Mouse (Mus musculus): ENCODE measurements around the gene Haghl.

Gene Haghl

DNA sequence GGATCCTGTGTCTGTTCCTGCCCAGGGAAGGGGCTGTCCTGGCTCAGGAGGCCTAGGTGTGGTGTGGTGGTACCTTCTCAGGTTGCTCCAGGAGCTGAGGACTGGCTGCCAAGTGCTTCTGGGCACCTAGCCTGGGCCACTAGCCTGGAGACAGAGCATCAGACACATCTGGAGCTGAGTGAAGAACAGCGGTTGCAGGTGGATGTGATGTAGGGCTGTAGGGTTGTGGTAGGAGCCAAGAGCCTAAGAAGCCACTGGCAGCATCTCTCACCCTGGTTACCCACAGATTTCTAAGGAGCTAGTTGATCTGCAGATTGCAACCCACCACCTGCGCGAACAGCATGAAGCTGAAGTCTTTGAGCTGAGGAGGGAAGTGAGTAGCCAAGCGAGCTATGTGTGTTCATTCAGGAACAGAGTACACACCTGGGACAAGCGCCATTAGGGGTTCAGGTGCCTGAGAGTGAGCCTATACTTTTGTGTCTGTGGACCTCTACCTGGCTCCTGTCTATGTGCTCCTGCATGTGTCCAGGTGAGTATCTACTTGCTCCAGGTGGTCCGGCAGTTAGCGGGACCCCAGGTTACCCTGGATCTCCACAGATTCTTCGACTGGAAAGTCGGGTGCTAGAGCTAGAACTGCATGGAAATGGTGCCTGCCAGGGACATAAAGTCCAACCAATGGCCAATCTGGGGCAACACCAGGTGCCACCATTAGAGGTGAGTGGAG, 1.5 kb upstream of the Haghl start:
- no peak for DNase-seq (ENCODE audit: low read depth, low spot score)

DNA sequence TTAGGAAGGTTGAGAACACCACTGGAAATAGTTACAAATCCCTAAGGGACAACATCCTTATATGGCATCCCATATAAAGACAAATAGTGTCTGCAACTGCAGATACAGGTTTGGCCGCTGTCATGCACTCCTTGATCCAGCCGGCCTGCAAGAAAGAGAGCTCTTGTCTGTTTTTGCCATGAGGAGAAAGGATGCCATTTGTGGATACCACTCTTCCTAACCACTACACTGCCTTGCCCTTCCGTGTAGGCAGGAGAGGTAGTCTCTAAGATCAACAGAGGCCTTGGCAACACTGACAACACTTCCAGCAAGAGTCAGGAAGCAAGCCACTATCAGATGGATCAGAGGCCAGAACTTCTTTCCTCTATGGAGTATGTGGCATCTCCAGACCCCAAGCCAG, 807 bp upstream of the Haghl start, which contains the start of gene Ccdc78:
Ccdc78 (plus strand) TSS at position 301 of the 400 bp plus-strand sequence.
- DNase-seq (ENCODE audit: low read depth, low spot score), result no peak

DNA sequence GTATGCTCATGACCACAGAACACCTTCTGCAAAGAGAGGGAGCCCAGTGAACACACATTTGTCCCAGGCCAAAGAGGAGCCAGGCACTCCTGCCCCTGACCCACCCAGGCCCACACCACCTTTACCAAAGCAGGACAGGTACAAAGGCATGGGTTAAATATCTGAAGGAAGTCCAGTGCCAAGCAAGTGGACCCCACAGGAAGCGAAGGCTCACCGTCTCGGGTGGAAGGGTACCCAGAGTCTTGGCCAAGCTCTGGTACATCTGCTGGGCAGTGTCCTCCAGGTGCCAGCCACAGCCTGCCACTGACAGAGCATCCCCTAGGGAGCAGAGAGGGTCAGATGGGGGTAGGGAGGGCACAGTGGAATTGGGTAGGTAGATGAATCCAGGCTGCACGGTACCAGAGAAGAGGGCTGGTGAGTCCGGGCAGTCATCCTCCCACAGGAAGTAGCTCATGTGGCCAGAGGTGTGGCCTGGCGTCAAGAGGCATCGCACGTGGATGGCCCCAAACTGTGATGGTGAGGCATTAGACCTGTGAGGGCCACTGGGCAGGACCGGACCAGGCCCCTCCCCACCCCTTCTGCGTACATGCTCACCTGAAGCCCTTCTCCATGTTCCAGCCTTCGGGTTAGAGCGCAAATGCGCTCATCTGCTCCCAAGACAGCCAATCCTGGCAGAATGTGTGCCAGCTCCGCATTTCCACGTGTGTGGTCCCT, 1.5 kb downstream of the Haghl start:
- no peak for DNase-seq (ENCODE audit: low read depth, low spot score)

DNA sequence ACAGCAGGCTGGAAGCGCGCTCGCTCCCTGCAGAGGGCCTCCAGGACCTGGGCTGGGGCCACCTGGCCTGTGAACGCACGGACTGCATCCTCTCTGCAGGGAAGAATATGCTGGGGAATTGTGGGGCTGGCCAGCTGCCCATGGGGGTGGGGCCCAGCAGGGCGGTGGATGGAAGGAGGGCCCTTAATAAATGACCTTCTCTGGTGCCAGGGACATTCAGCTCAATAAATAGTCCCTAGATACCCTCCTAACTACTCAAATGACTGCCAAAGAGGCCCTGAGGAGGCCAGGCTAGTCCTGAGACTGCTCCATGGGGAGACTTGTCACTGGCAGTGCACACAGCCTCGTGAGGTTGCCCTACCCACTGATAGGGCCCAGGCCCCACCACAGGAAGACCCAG, 2.4 kb downstream of the Haghl start:
- no peak for DNase-seq (ENCODE audit: low read depth, low spot score)

DNA sequence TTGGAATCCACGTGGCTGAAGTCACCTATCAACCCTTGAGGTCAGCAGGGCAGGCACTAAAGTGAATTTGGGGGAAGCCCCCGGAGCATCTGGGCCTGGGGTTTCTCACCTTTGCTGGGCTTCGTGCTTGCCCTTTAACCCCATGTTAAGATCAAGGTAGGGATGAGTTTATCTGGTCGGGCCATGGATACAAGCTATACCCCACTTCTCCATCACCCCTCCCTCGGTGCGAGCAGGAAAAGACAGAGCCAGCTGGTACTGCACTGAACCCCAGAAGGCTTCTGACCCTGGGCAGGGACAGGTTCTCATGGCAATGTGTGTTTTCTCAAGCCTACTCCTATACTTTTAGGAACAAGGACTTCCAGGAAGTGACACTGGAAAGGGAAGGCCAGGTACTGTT, 4.1 kb downstream of the Haghl start:
- DNase-seq (ENCODE audit: low read depth, low spot score), result no peak

DNA sequence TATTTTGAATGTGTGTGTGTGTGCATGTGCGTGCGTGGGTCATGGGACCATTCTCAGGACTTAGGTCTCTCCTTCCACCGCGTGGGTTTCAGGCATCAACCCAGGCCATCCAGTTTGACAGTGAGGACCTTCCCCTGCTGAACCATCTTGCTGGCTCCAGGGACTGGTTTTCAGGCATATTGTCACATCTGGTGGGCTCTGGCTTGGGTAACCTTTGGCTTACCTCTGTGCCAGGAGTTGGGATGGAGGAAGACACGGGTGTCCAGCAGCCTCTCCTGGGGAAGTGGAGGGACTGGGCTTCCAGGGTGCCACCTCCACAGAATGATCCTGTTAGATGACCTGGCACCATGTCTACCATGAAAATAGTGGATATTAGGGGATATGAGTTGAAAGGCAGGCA, 7.5 kb downstream of the Haghl start:
- DNase-seq (ENCODE audit: low read depth, low spot score), result no peak

DNA sequence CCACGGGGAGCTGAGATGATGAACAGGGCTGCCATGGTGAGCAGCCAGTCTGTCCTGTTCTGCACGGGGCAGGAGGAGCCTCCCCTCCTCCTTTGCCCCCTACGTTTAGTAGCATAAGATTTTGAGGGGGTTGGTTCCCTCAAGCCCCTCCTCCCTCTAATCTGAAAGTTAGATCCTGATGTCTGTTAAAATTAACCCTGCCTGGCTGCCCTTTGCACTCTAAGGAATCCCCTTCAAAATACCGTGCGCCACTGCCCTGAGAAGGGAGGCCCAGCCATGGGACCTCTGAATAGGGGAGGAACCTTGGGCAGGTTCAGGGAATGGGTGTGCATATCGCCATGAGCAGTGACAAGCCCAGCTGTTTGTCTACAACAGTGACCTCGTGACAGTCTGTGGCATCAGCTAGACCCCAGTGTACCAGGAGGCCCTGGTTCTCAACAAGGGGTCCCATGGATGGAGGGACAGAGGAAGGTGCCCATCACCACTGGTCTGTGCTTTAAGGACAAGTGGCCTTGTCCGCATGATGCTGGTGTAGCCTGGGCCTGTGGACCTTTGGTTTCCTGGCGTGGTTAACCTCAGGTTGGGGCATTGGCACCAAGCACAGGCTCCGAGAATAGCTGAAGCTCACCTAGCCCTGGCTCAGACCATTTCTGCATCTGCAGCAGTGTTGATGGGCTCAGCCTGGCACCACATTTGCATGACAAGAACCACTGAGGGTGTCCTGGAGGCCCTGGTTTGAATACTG, 10.0 kb downstream of the Haghl start:
- no peak for DNase-seq (ENCODE audit: low read depth, low spot score)

DNA sequence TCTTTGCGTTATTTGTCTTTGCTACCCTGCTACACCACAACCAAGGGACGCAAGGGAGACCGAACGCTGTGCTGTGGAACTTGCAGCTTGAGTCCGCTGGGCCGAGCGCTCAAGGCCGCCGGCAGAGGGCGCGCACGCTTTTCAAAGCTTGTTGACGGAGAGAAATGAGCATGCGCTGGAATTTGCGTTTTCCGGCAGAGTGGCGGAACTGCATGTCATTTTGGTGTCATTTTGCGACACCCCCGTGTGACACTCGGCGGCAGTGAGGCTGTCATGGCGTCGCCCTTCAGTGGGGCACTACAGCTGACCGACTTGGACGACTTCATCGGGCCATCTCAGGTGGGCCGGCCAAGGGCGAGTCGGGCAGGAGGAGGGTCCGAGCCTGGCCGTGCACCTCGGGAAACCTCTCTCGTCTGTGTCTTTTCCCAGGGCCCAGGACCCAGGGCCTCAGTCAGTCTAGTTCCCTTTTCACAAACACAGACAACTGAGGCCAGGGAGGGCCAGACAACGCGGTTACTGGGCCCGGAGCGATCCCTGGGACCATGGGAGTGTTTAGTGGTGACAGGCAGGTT, 11.8 kb downstream of the Haghl start, which contains the start of gene Narfl:
Narfl (plus strand) TSS at position 228 of the 572 bp plus-strand sequence.
- DNase-seq (ENCODE audit: low read depth, low spot score), result peak; percentile 99

DNA sequence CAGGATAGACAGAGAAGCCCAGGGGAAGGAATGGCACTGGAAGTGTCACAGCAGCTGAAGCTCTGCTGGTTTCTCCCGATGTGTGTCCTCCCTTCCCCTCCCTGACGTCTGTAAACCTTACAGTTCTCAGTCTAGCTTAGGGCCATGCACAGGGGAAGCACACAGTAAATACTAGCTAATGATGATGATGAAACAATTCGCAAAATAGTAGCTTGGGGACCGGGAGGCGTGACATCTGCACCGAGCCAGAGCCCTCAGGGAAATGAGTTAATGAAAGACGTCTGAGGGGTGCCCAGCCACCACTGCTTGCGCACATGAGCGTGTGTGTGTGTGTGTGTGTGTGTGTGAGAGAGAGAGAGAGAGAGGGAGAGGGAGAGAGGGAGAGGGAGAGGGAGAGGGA, 16.1 kb downstream of the Haghl start:
- no peak for DNase-seq (ENCODE audit: low read depth, low spot score)

DNA sequence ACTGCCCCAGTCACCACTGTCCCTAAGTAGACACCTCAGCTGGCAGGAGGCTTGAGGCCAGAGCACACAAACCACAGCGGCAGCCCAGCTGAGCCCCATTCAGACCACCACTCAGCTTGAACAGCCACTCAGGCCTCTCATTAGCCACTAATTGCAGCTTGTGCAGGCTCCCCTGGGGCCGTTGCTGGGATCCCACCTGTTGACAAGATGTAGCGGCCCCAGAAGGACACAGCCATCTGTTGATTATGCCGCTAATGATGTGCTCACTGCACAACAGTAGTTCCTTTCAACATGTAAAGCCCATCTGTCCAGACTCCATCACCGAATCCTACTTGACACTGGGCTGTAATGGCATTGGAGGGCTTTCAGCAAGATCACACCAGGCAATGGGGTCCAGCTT, 19.6 kb downstream of the Haghl start:
- DNase-seq (ENCODE audit: low read depth, low spot score), result no peak

DNA sequence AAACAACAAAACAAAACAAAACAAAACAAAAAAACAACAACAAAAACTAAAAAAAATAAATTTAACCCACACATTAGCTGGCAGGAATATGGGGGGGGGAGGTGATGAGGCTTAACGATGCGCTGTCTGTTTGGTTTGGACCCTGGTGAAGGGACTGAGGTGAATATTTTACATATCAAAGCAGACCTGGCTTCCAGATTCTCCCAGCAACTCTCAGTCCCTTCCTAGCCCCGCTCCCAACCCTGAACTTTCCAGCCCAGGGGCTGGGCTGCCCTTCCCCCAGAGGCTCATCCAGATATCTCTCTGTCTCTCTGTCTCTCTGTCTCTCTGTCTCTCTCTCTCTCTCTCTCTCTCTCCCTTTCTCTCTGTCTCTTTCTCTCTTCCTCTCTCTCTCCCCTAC, 22.9 kb downstream of the Haghl start:
- DNase-seq (ENCODE audit: low read depth, low spot score), result no peak

DNA sequence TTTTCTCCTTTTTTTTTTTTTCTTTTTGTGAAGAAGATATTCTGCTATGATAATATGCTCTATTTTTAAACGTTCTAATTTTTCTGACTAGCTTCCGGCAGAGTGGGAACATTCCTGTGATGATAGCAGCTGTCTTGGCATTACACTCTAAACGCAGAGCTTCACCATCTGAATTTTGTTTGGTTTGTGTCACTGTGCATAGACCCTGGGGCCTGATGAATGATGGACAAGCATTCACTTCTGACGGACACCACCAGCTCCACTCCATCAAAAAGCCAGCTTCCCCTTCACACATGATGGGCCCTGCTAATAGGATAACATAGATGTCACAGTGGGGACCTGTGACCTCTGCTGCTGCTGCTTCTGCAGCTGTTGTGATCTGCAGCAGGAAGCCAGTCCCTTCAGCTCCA, 23.9 kb downstream of the Haghl start:
- DNase-seq (ENCODE audit: low read depth, low spot score), result peak; percentile 86

DNA sequence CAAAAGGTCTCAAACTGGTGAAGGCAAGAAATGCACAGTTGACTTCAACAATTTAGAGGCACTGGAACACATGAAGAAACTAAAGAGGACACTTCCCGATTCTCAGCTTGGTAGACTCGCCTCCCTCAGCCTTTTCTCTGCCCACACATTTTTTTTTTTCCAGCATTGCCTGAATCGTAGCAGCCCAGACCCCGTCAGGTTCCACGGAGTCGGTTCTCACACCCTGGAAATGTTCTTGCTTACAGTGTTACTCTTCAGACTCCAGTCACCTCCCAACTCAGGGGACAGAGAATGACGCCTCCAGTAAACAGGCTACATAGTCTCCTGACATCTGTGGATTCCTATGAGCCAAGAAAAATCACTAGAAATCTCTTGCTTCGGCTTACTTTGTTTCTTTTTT, 25.3 kb downstream of the Haghl start:
- peak; percentile 71 for DNase-seq (ENCODE audit: low read depth, low spot score)

DNA sequence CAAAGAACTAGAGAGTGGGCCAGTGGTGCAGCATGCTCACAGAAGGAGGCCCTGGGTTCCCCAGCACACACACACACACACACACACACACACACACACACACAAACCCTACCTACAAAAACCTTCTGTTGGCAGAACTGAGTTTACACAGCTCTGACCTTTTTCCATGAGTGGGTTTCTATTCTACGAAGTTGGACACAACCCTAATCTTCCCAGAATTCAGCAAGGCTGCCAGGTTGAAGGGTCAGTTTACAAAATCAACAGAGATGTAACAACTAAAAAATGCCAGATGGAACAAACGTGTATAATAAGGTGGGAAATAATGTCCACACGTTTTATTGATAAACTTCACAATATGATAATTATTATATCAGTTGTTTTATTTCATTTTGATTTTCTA, 27.8 kb downstream of the Haghl start:
- DNase-seq (ENCODE audit: low read depth, low spot score), result no peak

DNA sequence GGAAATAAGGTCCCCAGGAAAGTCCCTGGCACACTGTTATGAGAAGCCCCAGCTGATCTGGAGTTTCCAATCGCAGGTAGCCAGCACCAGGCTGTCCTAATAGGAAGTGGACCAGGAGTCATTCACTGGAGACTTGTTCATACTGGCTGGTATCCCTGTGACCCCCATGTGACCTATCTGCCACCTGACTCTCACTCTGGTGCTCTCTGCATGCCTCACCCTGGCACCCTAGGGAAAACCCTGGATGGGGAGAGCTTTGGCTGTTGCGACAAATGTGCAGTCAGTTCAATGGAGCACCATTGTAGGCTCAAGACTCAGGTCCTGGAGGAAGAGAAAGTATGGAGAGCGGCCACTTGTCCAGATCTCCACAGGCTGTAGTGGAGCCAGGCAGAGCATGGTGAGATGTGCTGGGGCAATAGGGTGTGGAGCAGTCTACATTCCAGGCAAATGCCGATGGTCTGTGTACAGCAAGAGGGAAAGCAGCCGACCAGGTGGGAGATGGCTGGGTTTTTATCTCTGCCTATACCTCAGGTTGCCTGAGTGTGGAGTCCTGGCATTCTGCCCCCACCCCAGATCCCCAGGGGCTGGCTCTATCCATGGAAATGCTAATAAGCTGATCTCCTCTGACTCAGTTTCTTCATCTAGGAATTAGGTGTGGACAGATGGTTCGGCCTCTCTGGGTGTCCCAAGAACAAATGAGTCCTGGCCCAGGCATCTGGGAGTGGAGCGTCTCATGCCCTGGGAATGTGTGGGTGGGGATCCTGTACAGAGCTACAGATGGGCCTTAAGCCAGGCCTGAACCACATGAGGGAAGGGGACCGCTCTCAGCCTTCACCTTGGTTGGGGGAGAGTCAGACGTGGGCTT, 28.9 kb downstream of the Haghl start:
- no peak for DNase-seq (ENCODE audit: low read depth, low spot score)

DNA sequence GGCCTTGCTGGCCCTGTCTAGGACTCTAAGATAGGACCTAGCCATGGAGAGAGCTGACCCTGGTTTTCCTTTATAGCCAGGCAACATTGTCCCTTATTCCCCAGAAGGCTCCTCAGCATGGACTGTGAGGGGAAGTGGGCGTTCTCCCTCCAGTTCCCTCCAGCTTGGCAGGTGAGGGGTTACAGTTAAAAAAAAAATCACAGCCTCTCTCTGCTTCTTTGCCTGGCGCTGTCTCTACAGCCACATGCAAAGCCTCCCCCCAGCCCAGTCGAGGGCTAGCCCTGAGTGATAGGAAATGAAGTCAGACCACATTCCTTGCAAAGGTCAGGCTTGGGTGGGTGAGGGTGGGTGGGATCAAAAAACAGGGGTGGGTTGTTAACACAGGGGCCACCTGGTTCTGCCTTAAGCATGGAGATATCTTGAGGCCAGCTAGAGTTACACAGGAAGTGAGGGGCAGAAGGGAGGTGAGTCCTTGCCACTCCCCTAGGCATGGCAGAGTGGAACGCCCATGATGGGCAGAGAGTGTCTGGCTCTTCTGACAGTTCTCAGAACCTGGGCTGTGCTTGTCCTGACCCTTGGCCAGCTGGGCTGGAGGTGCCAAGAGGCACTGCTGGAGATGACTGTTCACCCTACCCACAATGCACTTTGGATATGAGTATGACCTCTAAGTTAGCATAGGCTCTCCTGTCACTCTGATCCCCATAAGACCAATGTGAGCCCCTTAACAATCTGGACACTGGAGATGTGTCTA, 29.7 kb downstream of the Haghl start:
- no peak for DNase-seq (ENCODE audit: low read depth, low spot score)

DNA sequence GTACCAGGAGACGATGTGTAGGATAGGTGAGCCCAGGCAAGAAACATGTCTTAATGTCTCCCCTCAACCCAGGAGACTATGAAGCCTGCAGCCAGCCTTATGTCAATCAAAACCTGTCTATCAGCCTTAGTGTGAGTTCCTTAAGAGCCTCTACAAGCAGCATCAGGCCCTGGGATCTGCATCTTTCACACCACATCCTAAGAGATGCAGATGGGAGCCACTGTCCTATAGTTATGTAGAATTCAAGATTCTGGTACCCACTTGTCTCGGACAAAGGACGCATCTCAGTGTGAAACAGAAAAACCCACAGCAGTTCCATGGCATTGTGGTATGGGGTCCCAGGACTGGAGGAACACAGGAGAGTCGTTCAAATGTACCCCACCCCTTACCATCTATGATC, 30.4 kb downstream of the Haghl start:
- no peak for DNase-seq (ENCODE audit: low read depth, low spot score)

DNA sequence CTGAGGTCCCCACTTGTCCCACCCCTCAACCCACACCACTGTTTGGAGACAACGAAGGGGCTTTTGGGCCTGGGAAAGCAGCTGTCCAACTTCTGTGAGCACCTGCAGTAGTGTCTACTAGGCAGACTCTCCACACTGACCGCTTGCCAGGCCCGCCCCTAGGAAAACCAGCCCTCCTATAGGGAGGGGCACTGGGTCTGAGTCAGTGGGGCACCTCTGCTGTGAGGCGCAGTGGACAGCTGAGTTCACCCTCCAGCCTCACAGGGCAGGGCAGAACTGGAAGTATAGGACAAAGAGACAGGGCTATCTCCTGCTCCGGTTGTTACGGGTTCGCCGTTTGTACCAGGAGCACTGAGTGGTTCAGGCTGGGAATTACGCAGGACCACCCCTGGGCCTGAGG, 31.2 kb downstream of the Haghl start, which contains the start of gene Msln:
Msln (minus strand) TSS at position 138 of the 400 bp plus-strand sequence.
- no peak for DNase-seq (ENCODE audit: low read depth, low spot score)

DNA sequence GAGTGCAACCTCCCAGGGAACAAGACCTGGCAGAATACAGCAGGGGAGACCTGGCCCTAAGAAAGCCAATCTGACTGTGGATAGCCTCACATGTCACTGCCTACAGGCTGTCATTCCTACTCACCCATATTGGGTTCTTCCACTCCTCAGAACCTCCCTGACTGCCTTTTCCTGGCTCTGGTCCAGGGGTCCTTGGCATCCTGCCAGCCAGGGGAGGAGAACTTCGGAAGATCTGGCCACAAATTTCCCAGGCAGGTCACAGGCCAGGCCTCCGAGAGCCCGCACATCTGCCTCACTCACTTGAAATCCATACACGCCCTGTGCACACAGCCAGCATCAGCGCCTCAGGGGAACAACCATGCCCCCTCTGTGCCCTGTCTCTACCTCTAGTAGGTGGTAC, 34.0 kb downstream of the Haghl start:
- DNase-seq (ENCODE audit: low read depth, low spot score), result no peak

DNA sequence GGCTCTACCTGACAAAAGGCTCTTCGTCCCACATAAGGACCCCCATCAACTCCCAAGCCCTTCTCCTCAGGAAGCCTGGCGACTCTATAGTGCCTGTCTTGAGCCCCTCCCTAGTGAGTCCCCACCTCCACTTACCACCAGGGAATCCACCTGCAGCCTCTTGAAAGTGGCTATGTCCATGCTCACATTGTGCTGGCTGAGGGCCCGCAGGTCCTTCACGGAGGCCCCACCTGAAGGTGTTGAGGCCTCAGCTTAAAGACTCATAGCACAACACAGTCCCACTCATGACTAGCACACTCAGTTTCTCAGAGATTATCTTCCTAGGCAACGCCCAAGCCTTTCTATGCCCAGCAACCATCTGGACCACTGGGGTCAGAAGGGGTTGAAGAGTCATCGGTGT, 36.2 kb downstream of the Haghl start:
- no peak for DNase-seq (ENCODE audit: low read depth, low spot score)

Measured in brain, adult 2 months (tissue).